Mouse (Mus musculus) olfactory bulb, adult 2 months (tissue): ENCODE data around the gene Hexim1.

ENCODE experiments used
- CTCF ChIP-seq: fragments of 200-500 bp; IDR thresholded peaks from 2 replicates; pipeline ENCODE4 v1.5.1; 2012; ENCODE audit warnings: low read depth, mild to moderate bottlenecking, low read length, moderate library complexity; ENCODE audit not compliant: insufficient read depth
- POLR2A ChIP-seq: fragments of 200-500 bp; IDR thresholded peaks from 2 replicates; pipeline ENCODE4 v1.6.1; 2012; ENCODE audit warnings: mild to moderate bottlenecking, low read depth, low read length, moderate library complexity; ENCODE audit not compliant: insufficient read depth

- TF ChIP-seq POLR2A (no peak), CTCF (no peak)
Observed at GRCm38 (mm10) chr11:103119609-103120008, 3.6 kb downstream of the Hexim1 start.
